Mouse (Mus musculus) lung, postnatal 14 days (tissue): ENCODE measurements at regions not wholly inside any gene's neighbourhood (a gene's known extent, or its start where the extent isn't known, plus 50 kb on each side); places are given as distances from the start of the nearest gene placed in this dataset.

Source experiments
- DNase-seq: peaks from one replicate; pipeline ENCODE4 v3.0.0; 2021

- DNase-seq = no peak
These were observed 60.6 kb upstream of the Kras start for GRCm38 (mm10) chr6:145310601-145311000.

GRCm38 (mm10) chr6:145309025-145309424 lies 59.0 kb upstream of the Kras start:
- DNase-seq = no peak

- peak; percentile 2 for DNase-seq
These were observed 57.2 kb upstream of the Kras start for GRCm38 (mm10) chr6:145307237-145307636.

- peak; percentile 33 for DNase-seq
These were observed 56.5 kb upstream of the Kras start for GRCm38 (mm10) chr6:145306331-145307124.

GRCm38 (mm10) chr6:145305669-145306068 lies 55.6 kb upstream of the Kras start:
- DNase-seq = no peak

- DNase-seq = peak; percentile 52
These were observed 53.6 kb upstream of the Kras start for GRCm38 (mm10) chr6:145303641-145304070.

- no peak for DNase-seq
These were observed 53.0 kb upstream of the Kras start for GRCm38 (mm10) chr6:145302907-145303640.

- DNase-seq = no peak
These were observed 52.1 kb upstream of the Kras start for GRCm38 (mm10) chr6:145302105-145302504.

GRCm38 (mm10) chr6:145300266-145300858 lies 50.3 kb upstream of the Kras start:
- no peak for DNase-seq
